Mouse (Mus musculus) spleen, adult 12 weeks (tissue): ENCODE data around the gene Tenm4.

Experiments used
- DNase-seq: peaks from one replicate; pipeline ENCODE4 v3.0.0; 2022; ENCODE audit warnings: low spot score

Gene Tenm4

DNA sequence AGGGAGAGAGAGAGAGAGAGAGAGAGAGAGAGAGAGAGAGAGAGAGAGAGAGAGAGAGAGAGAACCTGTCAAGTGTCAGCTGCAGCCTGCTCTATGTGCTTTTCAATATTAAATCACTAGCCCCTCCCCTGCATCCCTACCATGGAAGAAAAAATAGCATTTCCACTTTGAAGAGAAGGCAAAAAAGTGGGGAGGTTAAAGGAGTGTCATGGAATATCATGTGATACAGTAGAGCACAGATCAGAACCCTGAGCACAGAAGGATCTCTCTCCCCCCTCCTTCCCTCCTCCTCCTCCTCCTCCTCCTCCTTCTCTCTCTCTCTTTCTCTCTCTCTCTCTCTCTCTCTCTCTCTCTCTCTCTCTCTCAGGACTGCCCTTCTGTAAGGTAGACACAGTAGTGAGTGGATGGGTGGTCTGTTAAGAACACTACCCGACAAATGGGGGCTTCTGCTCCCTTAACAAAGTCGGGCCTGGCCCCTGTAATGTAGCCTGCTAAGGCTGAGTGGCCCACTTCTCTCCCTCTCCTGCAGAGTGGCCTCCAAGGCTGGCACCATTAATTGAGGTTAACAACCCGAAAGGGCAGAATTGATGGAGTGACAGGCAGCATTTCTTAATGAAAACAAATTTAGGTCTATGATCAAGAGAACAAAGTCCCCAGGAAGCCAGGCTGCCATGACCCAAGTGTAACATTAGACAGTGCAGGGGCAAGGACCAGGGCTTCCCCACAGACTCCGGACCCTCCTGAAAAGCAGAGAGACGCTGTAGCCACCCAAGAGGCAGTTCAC lies 361.1 kb downstream of the Tenm4 start:
- no peak for DNase-seq

DNA sequence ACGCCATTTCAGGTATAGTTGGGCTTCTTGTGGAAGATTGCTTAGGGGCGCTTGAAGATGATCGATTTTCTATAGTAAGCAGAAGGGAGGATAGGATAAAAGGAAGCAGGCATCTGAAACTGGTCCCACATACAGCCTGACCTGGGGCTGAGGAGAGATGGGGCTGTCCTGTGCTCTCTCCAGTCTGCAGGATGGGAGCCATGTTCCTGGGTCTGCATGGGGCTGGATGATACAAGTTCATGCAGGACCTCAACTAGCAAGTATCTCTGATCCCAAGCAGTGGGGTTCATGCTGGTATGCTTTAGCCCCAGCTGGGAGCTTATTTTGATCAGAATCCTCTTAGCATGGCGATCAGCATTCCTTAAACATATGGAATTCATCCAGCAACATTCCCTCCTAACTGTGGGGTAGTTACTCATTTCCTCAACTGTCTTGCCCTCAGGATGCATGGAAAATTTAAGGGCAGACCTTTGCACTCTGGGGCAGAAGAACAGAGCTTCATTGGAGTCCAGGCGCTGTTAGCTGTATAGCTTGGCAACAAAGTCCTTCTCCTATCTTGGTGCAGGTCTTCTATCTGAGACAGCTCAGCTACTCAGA lies 361.9 kb downstream of the Tenm4 start:
- DNase-seq: no peak

DNA sequence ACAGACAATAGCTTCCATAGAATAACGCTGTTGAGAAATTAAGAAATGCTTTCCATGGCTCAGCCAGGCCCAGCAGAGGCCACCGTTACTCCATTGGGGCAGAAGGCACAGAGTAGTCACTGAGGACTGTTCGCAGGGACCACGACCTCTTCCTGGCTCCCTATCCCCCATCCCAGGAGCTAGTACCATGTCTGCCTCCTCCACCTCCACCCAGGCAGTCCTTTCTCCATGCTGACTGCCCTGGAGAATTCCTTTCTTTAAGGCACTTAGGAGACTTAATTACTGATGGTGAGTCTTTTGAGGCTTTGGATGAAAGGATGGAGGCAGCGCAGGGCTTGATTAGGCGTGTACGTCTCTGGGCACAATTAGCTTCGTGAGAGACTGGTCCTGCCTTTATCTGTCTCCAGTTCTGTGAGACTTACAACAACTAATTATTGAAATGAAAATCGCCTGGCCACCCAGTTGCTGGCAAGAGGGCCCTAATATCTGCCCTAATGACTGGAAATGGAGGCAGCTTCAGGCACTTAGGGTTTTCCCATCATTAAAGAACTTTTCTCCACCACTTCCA lies 365.4 kb downstream of the Tenm4 start:
- no peak for DNase-seq

DNA sequence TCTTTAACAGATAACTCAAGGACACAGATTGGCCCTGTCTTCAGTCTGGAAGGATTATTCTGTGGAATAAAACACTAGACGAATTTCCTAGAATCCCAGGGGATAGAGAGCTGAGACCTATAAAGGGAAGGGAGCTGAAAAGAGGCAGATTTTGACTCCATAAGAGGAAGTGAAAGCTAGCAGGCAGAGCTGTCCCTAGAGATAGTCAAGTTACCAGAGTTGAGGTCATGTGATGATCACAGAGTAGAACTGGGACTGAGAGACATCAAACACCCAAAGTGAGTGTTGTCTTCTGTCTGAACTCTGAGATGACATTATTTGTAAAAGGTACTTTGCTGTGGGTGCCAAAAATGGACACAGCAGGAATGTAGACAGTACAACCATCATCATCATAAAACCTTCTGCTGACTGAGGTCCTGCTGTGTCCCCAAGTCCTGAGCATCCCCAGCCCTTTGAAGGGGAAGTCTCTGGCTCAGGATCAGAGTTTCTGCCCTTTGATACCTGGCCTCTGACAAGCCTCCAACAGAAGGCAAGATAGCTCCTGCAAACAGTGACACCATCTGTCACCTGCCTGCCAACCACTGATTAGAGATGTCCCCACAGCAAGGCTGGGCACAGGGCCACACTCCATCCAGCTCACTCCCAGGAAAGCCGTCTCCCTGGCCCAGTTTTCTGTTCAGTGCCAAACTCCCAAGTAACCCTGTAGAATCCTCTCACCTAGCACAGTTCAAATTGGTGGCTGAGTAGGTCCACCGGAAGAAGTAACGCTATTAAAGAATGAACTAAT lies 368.4 kb downstream of the Tenm4 start:
- no peak for DNase-seq

DNA sequence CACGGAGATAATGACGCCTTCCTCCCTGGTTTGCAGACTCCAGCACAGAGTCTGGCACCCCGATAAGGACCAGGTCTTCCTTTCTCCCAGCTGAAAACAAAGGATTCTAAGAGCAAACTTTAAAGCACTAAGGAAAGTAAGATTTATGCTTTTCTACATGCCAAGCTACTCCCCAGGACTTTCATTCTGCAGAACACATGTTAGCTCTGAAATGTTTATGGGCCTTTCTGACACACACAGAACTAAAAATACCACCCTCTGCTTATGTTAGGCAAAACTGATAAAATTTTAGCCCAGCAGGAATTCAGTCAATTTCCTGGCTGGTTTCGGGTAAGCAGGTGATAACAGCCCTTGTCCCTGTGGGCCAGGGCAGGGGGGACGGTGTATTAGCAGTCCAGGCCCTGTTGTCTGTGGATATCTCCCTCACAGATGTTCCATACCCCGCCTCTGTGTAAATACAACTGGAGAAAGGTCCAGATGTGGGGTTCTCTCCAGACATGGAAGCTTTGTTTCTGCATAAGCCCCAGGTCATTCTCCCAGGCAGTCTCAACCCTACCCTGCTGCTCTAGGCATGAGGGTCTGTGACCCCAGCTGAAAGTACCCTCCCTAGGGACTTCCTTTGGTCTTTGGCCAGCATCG lies 369.5 kb downstream of the Tenm4 start:
- no peak for DNase-seq

DNA sequence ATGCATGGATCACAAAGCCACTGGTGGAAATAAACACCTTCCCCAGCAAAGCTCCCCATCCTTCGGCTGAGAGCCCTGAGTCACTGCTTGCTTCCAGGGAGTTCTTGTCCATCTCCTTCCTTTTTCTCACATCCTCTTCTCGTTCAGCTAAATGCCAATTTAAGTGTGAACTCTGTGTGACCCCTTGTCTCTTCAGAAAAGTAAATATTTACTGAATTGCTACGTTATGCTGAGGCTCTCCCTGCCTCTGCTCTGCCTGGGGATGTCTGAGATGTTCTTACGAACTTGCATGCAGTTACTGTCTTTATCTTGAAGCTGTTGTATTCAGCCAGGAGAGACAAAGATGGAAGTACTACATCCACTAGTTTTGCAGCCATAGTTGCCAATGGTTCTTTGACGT lies 374.9 kb downstream of the Tenm4 start:
- no peak for DNase-seq

DNA sequence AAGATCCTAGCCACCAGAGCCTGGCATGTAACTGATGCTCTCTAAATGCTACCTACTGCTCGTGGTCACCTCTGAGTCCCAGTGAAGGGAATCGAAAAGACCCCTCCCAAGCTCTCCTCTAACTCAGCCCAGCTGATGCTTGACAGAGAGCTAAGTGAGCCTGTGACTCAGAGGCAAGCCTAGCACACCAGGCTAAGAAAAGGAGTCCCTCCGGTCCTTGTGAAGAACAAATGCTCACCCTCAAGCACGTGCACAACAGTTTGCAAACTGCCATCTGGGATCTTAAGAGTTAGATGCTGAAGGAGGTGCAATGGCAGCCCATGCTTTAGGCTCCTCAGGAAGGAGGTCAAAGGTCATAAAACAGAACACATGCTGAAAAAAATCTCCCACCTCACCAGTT lies 380.8 kb downstream of the Tenm4 start:
- no peak for DNase-seq

DNA sequence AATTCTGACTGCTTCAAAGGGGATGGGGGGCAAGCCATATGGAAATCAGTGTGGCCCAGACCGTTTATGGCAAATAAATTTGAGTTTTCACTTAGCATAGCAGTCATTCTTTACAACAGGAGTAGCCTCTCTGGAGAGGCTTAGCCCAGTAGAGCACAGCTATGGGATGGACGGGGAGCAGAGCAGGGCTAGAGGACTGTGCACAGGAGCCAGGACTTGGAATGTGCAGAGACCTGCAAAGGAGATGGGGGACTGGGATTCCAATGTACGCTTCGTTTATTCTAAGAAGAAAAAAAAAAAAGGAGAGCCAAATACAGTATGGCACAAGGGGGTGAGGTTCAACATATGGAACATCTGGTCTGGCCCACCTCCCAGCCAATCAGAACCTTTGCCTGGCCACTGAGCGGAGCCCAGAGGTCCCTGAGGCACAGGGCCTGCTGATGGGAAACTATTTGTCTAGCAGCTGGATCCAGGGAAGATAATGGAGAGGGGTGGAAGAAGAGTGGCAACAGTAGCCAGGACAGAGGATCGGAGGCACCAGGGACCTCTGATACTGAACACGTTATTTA lies 381.3 kb downstream of the Tenm4 start:
- DNase-seq: no peak

DNA sequence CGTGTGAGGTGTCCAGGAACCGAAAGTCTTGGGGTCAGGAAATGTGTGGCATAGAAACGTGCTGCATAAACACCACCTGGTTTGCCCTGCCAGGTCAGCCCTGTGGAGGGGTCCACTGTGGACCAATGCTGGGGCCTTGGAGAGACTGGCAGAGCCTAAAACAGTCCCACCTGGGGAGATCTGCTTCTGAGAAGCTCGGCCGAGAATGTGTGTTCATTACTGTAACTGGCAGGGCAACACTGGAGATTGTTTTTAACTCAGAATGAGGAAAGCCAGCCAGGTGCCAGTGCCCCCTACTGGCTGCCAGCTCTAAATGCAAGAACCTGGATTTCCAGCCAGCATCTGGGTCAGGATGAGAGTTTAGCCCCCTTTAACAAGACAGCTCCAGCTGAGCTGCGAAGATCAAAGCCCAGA lies 383.2 kb downstream of the Tenm4 start:
- no peak for DNase-seq

DNA sequence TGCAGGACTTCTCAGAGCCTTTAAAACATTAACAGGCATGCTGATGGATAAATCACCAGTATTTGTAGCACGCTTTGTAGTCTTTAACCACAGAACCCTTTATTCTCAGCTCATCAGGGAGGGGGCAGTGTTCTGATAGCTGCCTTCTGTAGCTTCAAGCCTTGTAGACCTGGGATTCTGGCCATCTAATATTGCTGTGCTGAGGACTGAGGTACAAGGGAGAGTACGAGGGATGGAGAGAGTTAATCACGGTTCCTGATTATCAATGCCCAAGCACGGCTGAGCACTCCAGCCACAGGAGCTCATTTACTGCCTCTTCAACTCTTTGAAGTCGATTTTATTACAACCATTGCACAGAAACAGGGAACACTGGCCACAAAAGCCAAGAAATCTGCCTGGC lies 384.2 kb downstream of the Tenm4 start:
- no peak for DNase-seq

DNA sequence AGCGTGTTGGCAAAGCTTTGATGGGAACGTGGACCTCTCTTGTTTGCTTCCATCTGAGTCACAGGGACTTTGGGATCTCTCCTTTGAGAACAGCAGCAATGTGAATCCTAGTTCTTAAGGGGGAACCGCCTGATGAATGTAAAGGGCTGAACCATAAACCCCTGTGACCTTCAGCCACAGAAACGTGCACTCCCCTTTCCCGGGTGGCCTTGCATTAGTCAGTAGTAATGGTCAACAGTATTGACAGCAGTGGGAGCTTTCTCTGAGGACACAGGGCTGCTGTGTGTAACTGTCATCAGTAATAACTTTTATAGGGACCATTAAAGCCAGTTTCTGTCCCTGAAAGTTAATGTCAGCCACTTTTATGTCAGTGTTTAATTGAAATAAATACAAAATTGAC lies 385.7 kb downstream of the Tenm4 start:
- DNase-seq: no peak

DNA sequence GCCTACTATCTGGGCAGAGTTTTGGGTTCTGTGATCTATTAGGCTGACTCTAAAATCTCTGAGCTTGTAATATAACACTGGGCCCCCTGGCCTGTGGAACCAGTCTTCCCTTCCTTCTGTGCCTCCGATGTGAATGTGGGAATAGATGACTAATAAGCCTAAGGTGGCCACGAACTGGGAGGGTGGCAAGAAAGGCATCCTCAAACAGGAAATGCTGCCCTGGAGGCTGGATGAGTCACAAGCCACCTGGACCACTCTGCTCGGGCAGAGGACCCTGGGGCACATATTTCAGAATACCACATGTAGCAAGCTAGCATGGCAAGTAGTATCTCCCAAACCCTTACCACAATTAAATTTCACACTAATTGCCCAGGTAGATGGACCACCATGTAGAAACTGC lies 391.8 kb downstream of the Tenm4 start:
- DNase-seq: no peak

DNA sequence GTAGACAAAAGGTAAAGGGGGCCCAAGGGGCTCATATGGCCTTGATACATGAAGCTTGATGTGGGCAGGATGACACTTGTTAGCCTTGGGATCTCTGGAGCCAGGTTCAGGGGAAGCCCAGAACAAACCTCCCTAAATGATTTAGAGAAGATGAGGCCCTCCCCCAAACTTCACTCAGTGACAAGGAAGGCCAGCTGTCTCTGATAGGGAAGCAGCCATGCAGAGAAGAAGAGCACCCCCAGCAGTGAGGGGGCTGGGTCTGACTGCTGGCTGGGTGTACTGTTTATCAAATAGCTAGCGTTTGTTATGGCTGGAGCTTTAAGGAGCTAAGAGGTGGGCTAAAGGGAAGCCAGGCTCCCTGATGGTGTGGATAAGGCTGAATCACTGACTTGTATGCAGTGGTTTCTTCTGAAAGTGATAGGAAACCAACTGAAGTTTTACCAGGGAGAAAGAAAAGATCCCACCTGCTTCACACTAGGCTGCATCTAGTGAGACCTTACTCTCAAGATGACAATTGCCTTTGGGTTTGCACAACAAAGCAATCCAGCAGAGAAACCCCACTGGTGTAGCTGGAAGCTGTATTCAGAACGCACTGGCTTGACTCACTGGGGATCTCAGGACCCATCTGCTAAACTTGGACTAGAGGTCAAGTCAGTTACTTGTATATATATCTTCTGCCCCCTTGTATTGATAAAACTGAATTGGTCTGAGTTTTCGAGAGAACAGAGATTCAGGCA lies 392.5 kb downstream of the Tenm4 start:
- DNase-seq: no peak

DNA sequence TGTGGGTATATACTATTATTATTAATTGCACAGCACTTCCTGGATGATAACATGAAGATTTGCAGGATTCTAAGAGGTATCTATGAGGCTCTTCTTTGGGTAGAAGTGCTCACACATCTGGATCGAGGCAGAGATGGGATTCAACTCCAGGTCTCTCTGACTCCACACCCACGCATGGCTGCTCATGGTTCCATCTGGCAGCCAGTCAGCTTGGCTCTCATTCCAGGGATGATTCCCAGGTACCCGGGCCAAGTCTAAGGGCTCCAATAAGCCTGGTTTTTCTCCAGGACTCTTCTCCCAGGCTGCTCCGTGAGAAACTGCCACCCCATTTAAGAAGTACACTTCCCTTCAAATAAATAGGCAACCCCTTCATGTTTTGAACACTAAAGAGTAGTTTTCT lies 394.8 kb downstream of the Tenm4 start:
- DNase-seq: no peak

DNA sequence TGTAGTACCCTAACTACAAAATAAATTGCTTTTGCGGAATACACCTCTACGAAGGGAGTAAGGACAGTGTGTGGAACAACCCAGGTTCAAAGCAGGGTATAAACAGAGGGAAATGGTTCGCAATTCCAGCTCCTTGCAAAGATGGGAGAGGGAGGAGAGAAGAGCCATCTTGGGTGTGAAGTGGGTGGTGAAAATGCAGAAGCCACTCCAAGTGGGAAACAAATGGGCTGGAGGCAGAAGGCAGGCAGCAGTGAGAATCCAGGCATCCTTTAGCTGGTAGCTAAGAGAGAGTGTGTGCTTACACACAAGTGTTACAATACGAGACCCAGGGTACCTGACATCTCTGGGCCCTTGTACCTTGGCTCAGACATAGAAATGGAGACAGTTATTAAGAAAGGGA lies 395.2 kb downstream of the Tenm4 start:
- no peak for DNase-seq

DNA sequence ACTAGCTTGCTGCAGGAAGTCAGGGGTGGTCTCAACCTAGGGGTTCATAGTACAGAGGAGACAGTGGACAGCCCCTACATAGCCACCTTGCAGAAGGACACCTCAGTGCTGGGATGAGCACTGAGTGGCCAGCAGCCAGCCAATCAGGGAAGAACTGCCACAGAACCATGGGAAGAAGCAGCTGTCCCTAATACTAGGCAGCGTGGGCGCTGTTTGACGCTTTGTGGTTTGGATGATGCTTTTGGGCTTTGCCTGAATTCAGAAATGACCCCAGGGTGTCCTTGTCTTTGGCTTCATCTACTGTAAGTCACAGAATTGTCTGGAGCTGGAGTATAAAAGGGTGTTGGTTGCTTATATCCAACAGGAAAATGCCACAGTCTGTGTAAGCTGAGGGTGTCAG lies 397.0 kb downstream of the Tenm4 start:
- no peak for DNase-seq

DNA sequence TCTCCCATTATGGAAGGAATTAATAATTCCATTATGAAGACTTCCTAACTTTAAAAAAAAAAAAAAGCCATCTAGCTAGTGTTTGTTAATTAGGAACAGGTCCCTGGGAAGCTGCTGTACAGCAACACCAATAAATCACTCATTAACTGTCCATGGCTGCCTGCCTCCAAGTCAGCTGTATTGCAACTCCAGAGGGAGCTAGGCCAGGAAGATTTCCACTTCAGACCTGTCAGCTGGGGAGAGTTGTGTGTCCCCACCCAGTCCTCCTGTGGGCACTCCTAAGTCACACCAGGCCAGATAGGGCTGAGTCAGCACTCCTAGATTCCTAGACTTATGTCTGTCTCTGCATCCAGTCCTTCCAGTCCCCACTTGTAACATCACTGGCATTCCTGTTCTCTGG lies 399.9 kb downstream of the Tenm4 start:
- no peak for DNase-seq

DNA sequence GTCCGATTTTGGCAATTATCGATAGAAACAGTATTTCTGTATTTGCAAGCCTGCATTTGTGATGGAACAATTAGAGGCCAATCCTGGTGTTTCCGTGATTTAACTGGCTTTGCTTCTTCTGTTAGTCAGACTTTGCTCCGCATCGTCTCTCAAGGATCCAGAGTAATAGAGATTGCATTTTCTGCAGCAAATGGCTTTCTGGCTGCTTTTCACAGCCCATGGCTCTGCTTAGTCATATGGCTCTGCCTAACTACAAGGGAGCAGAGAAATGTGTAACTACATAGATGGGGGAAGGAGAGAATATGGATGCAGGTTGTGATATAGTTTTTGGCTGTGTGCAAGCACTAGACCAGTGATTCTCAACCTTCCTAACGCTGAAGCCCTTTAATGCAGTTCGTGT lies 401.9 kb downstream of the Tenm4 start:
- DNase-seq: no peak

DNA sequence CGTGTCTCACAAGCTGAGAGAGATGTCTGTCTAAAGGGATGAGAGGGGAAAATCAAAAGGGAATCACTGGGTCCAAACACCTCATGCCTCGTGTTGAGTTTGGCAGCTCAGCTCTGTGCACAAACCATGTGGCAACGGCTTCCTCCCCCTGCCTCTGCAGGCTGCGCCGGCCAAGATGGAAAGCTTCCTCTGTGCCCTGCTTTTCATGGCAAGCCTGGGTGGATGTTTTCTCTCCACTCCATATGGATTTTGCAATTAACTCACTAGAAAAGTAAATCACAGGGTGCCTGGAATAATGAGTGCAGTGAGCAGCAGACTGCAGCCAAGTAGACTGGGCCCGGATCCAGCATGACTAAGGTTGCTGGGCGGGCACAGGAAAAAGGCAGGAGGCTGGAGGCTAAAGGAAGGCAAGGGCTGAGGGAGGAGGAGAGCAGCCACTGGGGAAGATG lies 404.2 kb downstream of the Tenm4 start:
- DNase-seq: no peak

DNA sequence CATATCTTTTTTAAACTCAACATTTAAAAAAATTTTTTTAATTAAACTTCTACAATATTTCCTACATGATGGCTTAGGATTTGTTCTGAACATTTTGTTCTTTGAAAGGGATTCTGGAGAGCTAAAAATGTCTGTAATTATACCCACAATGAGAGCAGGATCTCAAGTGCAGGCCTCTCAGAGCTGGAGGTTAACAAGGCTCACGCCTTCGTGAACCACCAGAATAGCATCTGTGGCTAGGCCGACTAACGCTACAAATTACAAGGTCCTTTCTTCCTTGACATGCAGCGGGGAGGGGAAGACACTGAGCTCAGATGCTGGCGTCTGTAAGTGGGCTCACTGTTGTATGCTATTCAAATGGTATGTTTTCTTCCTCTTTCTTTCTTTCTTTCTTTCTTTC lies 411.7 kb downstream of the Tenm4 start:
- DNase-seq: no peak

DNA sequence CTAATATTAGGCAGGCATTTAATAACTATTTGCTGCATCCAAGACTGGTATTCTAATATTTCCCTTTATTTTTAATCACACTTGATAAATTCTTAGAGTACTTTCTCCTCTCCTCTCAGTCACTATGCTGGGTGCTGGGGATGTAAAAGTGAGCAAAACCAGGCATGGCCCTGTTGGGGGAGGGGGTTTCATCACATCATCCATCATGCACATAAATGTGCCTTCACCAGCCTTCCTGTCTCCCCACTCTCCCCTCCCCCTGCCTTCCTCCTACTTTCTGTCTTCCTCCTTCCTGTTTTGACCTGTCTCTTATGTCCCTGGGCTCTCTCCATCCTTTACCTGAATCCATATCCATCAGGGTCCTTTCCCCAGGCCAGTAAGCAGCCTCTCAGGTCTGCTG lies 416.4 kb downstream of the Tenm4 start:
- DNase-seq: no peak
